Mouse (Mus musculus): ENCODE measurements at regions not wholly inside any gene's neighbourhood (a gene's known extent, or its start where the extent isn't known, plus 50 kb on each side); places are given as distances from the start of the nearest gene placed in this dataset.
"Not testable (repeated sequence)": the region's sequence is repeated elsewhere in the genome, so short reads cannot be mapped to it uniquely, and the experiment has no call there.

DNA sequence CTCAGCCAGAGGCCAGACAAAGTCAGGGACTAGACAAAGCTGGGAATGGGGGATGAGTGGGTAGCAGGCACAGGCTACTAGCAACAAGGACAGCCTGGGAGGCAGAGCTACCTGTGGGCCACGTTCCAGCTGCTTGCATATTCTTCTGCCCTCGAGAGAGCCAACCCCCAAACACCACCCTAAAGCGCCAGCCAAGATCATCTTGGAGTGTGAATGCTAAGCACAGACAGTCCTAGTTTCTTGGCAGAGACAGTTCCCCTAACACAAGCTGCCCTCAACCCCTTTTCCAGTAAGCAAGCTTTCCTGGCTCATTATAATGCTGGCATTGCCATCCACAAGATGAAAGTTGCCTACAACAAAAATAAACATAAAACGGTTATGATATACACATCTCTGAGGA is 336.8 kb upstream of the Gm6657 start:
- ATAC-seq (replicated peaks; ENCODE audit: insufficient number of reproducible peaks, insufficient read depth, low FRiP score, low read depth) = no peak
- WGBS = 64% methylated on average over 4 of the region's 4 CpGs
- H3K27ac ChIP-seq = no peak overlapping the region
- H3K9ac ChIP-seq = no peak overlapping the region
- no peaks in the 10 kb centered on the region for H3K36me3 ChIP-seq
- H3K4me3 ChIP-seq = no peak overlapping the region
- no peaks in the 10 kb centered on the region for H3K27me3 ChIP-seq
- no peaks in the 10 kb centered on the region for H3K9me3 ChIP-seq (replicated peaks)
- H3K4me2 ChIP-seq = no peak overlapping the region
- H3K4me1 ChIP-seq (replicated peaks) = peaks cover 6% of the 10 kb centered on the region; the same call in 1 of the 2 replicates

DNA sequence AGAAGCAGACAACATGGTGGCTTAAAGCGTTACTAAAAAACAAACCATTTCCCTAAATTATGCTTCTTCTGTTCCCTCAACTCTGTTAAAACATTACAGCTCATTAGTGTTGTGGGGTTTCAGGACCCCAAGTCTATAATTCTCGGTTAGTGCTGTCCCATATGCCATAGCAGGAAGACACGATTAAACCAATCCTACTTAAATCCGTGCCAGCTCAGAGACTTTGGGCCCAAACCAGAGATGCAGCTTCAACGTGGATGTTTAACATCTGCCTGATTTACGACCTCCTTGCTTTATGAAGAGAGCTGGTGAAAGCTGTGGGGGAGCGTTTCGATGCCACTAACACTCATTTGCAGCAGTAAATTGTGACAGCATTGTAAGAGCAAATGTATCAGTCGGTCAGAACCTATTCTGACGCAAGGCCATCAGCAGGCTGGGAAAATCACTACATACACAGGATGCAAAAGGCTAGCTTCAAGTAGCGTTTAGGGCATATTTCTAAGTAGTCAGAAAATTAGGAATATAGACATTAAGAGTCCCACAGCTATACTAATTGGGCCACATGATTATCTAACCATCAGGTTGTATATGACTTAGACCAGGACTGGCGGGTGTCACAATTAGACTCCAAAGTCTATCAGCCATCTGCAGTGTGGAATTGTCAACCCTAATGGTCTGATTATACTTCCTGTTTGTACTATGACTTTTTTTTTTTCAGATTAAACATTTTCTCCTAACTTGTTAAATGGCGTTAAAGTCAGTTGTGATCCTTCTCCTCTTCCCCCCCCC is 333.1 kb upstream of the Gm6657 start:
- 78% methylated on average over 13 of the region's 13 CpGs for WGBS
- Histone ChIP-seq H3K4me3 (no peak overlapping the region), H3K36me3 (no peaks in the 10 kb centered on the region), H3K4me1 (replicated peaks) (no peaks in the 10 kb centered on the region), H3K4me2 (no peak overlapping the region), H3K9ac (no peak overlapping the region), H3K27me3 (no peaks in the 10 kb centered on the region), H3K27ac (no peak overlapping the region), H3K9me3 (replicated peaks) (no peaks in the 10 kb centered on the region)
- ATAC-seq (replicated peaks; ENCODE audit: insufficient number of reproducible peaks, insufficient read depth, low FRiP score, low read depth) = no peak

DNA sequence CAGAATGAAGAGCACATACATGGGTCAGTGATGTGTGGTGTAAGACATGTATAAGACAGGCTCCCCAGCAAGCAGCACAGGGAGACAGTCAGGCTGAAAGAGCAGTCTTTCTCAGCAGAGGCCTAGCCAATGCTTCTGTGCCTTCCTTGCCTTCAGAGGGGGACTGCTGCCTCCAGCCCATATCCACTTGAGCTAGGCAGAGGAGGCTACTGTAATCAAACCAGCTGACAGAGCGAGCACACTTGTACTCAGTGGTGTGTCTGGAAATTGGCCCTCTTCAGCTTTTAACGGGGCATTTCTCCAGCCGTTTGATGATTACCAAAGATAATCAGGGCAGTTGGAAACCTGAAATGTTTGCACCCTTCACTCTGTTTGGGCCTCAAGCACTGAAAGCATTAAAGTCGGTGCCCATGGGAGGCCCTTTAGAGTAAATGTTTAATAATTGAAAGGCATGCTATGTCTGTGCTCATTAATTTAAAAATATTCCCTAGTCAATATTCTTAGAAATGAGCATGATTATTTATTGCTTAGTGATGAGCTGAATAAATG is 326.0 kb upstream of the Gm6657 start:
- H3K4me1 ChIP-seq (replicated peaks) = no peaks in the 10 kb centered on the region
- no peak overlapping the region for H3K4me3 ChIP-seq
- 47% methylated on average over 4 of the region's 4 CpGs for WGBS
- H3K9ac ChIP-seq = no peak overlapping the region
- no peak for ATAC-seq (replicated peaks; ENCODE audit: insufficient number of reproducible peaks, insufficient read depth, low FRiP score, low read depth)
- H3K4me2 ChIP-seq = no peak overlapping the region
- H3K27me3 ChIP-seq = no peaks in the 10 kb centered on the region
- H3K9me3 ChIP-seq (replicated peaks) = no peaks in the 10 kb centered on the region
- no peak overlapping the region for H3K27ac ChIP-seq
- H3K36me3 ChIP-seq = no peaks in the 10 kb centered on the region

DNA sequence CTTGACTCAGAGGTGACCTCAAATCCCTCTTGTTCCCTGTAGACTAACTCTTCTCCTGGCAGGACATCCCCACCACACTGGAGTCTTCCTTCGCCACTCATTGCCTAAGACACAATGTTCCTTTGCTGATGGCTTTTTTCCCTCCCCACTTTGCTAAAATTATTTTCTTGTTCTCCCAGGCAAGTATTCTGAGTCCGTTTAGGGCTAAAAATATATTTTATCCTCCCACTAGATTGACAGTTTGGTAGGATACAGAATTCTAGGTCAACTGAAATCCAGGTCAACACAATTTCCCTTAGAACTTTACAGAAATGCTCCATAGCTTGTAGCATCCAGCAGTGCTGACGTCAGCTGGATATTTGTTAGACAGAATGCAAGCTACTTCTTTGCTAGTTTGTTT is 324.7 kb upstream of the Gm6657 start:
- no peaks in the 10 kb centered on the region for H3K27me3 ChIP-seq
- no peaks in the 10 kb centered on the region for H3K9me3 ChIP-seq (replicated peaks)
- no peak for ATAC-seq (replicated peaks; ENCODE audit: insufficient number of reproducible peaks, insufficient read depth, low FRiP score, low read depth)
- H3K4me3 ChIP-seq = no peak overlapping the region
- no peak overlapping the region for H3K27ac ChIP-seq
- no peaks in the 10 kb centered on the region for H3K36me3 ChIP-seq
- no peak overlapping the region for H3K4me2 ChIP-seq
- H3K4me1 ChIP-seq (replicated peaks) = no peaks in the 10 kb centered on the region
- H3K9ac ChIP-seq = no peak overlapping the region
- WGBS = 75% methylated on average over 3 of the region's 3 CpGs

DNA sequence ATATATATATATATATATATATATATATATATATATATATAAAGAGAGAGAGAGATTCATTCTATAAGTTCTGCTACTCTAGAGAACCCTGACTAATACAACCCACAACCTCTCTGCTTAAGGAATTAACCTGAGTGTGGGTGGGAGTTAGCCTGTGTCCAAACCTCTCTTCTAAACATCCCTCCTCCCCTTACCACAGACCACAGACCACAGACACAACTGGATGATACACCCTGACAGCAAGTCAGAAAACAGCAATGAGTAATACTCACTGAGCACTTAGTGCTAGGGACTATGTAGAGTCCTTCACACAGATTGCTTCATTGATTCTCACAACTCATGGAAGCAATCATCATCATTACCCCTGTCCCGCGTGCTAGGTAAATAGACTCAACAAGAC is 306.7 kb upstream of the Gm6657 start:
- Histone ChIP-seq H3K27me3 (no peaks in the 10 kb centered on the region), H3K27ac (no peak overlapping the region), H3K4me2 (no peak overlapping the region), H3K4me1 (replicated peaks) (no peaks in the 10 kb centered on the region), H3K9ac (no peak overlapping the region), H3K4me3 (no peak overlapping the region), H3K36me3 (no peaks in the 10 kb centered on the region), H3K9me3 (replicated peaks) (no peaks in the 10 kb centered on the region)
- ATAC-seq (replicated peaks; ENCODE audit: insufficient number of reproducible peaks, insufficient read depth, low FRiP score, low read depth) = no peak
- 88% methylated on average over 2 of the region's 2 CpGs for WGBS

DNA sequence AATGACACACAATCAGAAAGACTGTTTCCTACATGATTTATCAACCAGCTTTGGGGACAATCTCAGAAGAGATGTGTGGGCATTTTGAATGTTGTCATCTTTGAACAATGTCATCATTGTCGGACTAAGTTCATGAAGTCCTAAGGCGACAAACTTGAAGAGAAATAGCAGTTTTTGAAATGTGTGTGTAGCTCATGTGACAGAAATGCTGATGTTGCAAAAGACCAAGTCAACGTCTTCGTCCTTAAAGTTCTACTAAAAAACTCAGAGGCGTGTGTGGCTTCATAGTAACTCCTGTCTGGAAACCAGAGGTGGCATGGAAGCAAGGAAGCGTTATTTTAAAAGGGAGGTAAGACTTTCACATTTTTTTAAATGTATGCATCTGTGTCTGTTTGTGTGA is 302.6 kb upstream of the Gm6657 start:
- H3K9ac ChIP-seq = no peak overlapping the region
- H3K27ac ChIP-seq = no peak overlapping the region
- no peak for ATAC-seq (replicated peaks; ENCODE audit: insufficient number of reproducible peaks, insufficient read depth, low FRiP score, low read depth)
- no peaks in the 10 kb centered on the region for H3K4me1 ChIP-seq (replicated peaks)
- H3K9me3 ChIP-seq (replicated peaks) = no peaks in the 10 kb centered on the region
- no peak overlapping the region for H3K4me2 ChIP-seq
- no peaks in the 10 kb centered on the region for H3K27me3 ChIP-seq
- H3K4me3 ChIP-seq = no peak overlapping the region
- H3K36me3 ChIP-seq = no peaks in the 10 kb centered on the region
- WGBS = 83% methylated on average over 6 of the region's 6 CpGs

DNA sequence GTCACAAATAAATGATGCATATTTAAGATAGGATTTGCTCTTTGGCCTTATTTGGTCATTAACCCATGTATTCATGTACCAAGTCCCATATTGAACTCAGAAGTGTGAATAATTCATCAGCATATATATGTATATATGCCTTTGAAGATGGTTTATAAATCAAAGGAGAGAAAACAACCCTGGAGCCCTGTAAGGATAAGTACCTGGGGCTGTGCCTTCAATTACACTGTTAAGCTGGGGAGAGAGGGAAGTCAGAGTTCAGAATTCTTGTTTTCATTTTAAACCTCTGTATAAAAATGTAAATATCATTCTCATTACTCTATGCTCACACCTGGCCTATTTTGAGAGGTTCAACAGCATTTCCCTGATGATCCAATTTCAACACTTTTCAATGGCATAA is 299.8 kb upstream of the Gm6657 start:
- no peak for ATAC-seq (replicated peaks; ENCODE audit: insufficient number of reproducible peaks, insufficient read depth, low FRiP score, low read depth)
- Histone ChIP-seq H3K27me3 (no peaks in the 10 kb centered on the region), H3K9me3 (replicated peaks) (no peaks in the 10 kb centered on the region), H3K4me2 (no peak overlapping the region), H3K27ac (no peak overlapping the region), H3K4me1 (replicated peaks) (no peaks in the 10 kb centered on the region), H3K4me3 (no peak overlapping the region), H3K36me3 (no peaks in the 10 kb centered on the region), H3K9ac (no peak overlapping the region)

DNA sequence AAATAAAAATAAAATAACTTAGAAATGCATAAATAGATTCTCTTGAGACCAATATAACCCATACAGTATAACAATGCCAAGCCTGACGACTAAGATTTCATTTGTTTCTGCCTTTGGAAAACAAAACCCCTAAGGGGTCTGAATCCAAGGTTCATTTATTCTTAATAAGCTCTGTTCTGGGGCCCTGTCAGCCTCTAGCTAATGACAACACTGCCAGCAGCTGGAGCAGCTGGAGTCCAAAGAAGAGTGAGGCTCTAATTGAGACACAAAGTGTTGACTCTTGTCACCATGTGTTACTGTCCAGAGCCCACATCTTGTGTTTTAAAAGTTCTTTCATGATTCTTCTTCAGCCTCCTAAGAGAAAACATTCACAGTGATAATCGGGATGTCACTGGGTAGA is 298.5 kb upstream of the Gm6657 start:
- Histone ChIP-seq H3K9me3 (replicated peaks) (no peaks in the 10 kb centered on the region), H3K27me3 (no peaks in the 10 kb centered on the region), H3K4me2 (no peak overlapping the region), H3K9ac (no peak overlapping the region), H3K4me1 (replicated peaks) (no peaks in the 10 kb centered on the region), H3K4me3 (no peak overlapping the region), H3K27ac (no peak overlapping the region), H3K36me3 (no peaks in the 10 kb centered on the region)
- 59% methylated on average over 2 of the region's 2 CpGs for WGBS
- no peak for ATAC-seq (replicated peaks; ENCODE audit: insufficient number of reproducible peaks, insufficient read depth, low FRiP score, low read depth)

DNA sequence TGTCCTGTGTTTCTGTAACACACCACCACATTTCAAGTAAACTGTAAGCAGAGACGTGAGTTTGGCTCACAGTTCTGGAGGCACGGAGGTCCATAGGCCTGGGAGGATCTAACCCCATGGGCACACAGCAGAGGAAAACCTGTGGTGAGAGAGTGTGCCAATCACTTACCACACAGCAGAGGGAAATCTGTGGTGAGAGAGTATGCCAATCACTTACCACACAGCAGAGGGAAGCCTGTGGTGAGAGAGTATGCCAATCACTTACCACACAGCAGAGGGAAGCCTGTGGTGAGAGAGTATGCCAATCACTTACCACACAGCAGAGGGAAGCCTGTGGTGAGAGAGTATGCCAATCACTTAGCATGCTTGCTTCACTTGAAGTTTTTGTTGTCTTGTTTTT is 295.1 kb upstream of the Gm6657 start:
- not testable (repeated sequence) for H3K4me1 ChIP-seq (replicated peaks); H3K36me3 ChIP-seq; H3K9me3 ChIP-seq (replicated peaks); H3K27ac ChIP-seq; H3K4me3 ChIP-seq; H3K27me3 ChIP-seq; H3K9ac ChIP-seq; H3K4me2 ChIP-seq; ATAC-seq (replicated peaks; ENCODE audit: insufficient number of reproducible peaks, insufficient read depth, low FRiP score, low read depth)
- WGBS = 76% methylated on average over 2 of the region's 2 CpGs

DNA sequence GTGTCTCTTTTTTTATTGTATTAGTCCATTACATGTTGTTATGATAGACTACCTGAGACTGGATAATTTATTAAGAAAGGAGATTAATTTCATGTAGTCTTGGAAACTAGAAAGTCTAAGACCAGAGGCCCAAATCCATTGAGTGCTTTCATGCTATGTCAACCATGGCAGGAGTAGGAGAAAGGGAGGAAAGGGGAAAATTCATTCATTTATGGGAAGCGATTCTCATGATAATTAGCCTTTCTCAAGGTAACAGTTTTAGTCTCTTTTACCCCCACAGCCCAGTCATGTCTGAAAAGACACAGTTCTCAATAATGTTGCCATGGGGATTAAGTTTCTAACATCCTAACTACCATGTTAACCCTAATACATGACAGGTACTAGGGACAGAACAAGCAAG is 292.8 kb upstream of the Gm6657 start:
- H3K4me1 ChIP-seq (replicated peaks) = no peaks in the 10 kb centered on the region
- no peak for ATAC-seq (replicated peaks; ENCODE audit: insufficient number of reproducible peaks, insufficient read depth, low FRiP score, low read depth)
- H3K9me3 ChIP-seq (replicated peaks) = no peaks in the 10 kb centered on the region
- WGBS = 79% methylated on average over 1 of the region's 1 CpGs
- H3K27me3 ChIP-seq = no peaks in the 10 kb centered on the region
- H3K9ac ChIP-seq = no peak overlapping the region
- no peak overlapping the region for H3K4me2 ChIP-seq
- no peak overlapping the region for H3K4me3 ChIP-seq
- no peak overlapping the region for H3K27ac ChIP-seq
- no peaks in the 10 kb centered on the region for H3K36me3 ChIP-seq

DNA sequence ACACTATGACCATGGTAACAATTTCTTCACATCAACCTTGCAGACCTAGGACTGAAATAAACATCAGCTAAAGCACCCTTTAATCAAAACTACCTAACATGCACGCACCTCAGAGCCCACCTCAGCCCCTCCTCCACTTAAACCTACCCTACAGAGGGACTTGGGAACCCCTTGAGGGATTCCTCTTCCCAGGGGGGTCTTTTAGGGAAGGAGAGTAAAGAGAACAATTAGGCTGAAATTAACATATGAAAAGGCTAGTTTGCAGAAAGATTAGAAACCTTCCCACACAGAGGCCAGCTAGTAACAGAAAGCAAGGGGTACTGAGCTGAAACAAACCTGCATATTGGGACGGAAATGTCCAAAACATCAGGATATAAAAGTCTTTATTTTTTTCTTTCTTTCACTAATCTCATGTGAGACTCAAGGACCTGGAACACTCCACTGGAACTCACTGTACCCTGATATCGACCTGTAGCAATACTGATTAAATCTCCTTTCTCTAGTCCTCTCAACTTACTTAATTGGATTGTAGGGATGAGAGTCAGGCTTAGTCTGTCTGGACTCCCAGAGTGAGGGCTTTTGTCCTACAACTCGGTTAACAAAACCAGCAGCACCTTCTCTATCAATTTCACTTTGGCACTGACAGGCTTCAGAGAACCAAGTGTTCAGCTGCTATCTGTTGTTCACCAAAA is 281.0 kb upstream of the Gm6657 start:
- ATAC-seq (replicated peaks; ENCODE audit: insufficient number of reproducible peaks, insufficient read depth, low FRiP score, low read depth) = no peak
- H3K27me3 ChIP-seq = no peaks in the 10 kb centered on the region
- no peak overlapping the region for H3K4me3 ChIP-seq
- WGBS = 36% methylated on average over 4 of the region's 4 CpGs
- no peak overlapping the region for H3K27ac ChIP-seq
- no peaks in the 10 kb centered on the region for H3K4me1 ChIP-seq (replicated peaks)
- no peaks in the 10 kb centered on the region for H3K9me3 ChIP-seq (replicated peaks)
- no peaks in the 10 kb centered on the region for H3K36me3 ChIP-seq
- H3K4me2 ChIP-seq = no peak overlapping the region
- no peak overlapping the region for H3K9ac ChIP-seq

DNA sequence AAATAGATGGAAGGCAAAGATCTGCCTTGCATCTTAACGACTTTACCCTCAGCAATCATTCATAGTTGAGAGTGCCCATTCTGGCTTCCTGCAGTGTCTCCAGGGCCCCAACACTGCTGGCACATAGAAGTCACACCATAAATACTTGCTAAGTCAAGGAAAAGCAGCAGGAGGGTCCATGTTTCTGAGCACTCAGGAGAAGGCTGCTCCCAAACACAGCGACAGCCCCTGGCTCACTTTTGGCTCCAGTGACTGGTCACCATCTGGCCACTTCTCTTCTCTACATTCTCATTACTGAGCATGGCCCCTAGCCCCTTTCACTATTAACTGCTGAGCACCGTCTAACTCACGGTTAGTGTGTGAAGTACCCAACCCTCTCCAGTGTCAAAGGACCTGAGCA is 265.3 kb upstream of the Gm6657 start:
- Histone ChIP-seq H3K4me1 (replicated peaks) (no peaks in the 10 kb centered on the region), H3K36me3 (no peaks in the 10 kb centered on the region), H3K4me3 (no peak overlapping the region), H3K4me2 (no peak overlapping the region), H3K27me3 (no peaks in the 10 kb centered on the region), H3K9me3 (replicated peaks) (no peaks in the 10 kb centered on the region), H3K9ac (no peak overlapping the region), H3K27ac (no peak overlapping the region)
- 55% methylated on average over 4 of the region's 4 CpGs for WGBS
- ATAC-seq (replicated peaks; ENCODE audit: insufficient number of reproducible peaks, insufficient read depth, low FRiP score, low read depth) = no peak
